Mouse (Mus musculus) 3T3-L1 (cell line): ENCODE data around the gene Fggy.

ENCODE experiments used
- DNase-seq: peaks from one replicate; pipeline ENCODE4 v3.0.0-alpha.2; 2015; ENCODE audit warnings: low read depth, low spot score

Fggy gene

DNA sequence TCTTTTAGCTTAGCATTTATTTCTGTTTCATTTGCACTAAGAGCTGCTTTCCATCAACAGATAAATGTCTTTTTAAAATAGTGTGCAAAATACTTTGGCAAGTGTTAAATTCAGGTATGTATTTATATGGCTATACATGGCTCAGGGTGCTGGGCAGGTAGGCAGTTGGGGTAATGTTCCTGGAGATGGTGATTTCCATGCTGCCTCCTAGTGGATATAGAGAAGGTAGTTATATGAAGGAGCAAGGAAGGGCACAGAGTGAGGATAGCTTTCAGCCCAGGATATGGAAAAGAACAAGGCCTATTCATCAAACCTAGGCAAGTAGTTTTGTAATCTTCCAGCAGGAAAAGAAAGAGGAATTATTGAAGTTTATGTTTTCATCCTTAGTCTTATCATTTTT lies 166.3 kb downstream of the Fggy start:
- DNase-seq = peak; percentile 17

DNA sequence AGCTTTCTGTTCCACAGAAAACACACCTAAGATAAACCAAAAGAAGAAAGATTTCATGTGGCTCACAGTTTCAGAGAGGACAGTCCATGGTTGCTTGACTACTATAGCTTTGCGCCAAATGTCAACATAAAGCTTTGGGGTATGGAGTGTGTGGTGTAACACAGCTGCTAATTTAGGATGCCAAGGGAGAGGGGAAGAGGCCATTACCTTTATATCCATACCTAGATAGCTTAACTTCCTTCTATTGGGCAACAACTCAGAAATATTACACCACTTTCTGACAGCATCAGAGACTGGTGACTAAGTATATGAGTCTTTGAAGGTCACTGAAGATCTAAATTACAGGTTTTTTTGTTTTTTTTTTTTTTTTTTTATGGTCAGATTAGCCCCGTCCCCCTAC lies 169.1 kb downstream of the Fggy start:
- DNase-seq = no peak

DNA sequence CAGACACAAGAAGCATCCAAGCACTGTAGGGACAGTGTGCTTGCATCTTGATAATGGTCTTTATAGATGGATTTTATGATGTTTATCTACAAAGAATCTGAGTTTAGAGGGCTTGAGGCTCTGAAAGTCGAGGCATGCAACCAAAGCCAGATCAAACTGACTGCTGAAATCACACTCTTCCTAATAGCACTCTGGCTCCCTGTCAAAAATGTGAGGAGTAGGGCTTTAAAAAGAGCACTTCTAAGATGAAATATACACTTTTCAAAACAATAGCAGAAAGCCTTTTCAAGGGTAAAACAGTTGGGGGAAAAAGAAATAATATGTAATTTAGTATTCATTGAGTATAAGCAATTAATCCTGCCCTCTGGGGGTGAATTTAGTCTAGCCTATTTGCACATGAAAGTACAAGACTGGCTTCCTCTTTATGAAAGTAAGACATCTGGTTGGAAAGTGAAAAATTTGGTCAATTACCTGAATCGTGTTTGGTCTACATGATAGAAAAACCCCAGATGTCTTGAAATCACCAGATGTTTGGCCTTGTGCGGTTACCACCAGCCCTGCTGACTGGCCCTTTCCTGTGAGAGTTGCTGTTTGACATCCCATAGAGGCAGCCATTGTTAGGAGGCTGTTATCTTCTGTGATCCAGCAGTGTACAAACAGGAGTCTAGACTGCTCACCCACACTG lies 172.0 kb downstream of the Fggy start:
- DNase-seq = no peak

DNA sequence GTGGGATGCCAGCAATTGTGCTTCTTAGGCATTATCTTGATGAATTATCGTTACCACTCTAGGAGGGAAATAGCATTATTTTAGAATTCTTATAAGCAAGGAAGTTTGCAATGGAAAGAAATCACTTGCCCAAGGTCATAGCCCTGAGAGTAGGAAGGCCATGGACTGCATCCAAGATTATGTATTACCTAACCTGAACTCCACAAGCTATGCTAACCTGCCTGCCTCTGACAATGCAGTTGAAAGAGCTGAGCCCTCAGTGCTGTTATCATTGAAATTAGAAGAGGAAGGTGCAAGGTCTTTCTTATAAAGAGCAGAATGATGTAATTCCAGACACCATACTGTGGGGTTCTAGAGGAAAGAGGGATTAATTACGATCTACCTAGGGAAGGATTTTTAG lies 173.8 kb downstream of the Fggy start:
- no peak for DNase-seq

DNA sequence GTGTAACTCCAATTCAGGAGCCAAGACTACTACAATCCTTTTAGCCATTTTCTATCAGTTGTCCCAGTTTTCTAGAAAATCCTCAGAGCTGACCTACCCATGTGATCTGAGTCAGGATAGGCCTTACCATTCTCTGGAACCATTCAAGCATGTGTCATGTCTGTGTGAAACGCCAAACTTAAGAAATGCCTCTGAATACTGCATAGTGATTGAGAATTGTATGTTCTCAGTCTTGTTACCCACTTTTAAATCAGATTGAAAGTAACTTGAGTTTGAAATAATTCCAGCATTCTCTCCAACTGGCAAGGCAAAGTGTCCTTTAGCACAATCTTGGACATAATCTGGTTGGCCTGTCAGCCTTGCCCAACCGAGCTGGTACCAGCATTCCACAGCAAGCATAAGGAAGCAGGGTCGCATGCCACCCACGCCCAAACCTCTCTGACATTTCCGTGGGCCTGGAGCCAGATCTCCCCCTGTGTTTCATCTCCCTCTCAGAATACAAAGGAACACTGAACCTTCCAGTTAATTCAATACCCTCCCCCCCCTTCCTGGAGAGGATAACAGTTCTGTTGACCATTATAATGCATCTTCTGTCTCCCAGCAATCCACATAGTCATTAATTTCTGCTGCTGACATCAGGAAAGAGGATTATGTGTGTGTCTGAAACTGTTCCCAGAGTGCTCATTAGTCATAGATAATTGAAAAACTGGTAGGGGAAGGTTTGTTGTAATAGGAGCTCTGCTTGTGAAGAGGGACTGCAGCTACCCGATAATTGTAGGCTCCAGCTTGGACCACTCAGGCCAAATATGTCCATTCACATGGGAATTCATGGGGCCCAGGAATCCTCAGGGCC lies 176.3 kb downstream of the Fggy start:
- DNase-seq = peak; percentile 71

DNA sequence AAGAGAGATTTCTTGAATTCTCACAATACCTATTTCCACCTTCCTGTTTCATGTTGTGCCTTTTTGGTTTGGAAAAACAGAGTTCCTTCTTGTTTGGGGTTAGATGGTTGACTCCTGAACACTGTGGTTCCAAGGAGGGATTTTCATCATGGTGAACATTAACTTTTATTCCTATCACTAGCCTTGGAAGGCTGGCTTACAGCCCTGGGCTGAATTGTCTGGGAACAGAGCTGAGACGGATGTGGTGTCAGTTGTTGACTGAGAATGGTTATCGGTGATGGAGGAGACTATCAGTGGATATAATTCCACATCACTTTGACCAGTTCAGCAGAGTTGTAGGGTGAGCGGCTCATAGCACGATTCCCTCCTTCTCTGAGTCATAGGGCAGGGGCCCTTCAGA lies 178.7 kb downstream of the Fggy start:
- peak; percentile 30 for DNase-seq

DNA sequence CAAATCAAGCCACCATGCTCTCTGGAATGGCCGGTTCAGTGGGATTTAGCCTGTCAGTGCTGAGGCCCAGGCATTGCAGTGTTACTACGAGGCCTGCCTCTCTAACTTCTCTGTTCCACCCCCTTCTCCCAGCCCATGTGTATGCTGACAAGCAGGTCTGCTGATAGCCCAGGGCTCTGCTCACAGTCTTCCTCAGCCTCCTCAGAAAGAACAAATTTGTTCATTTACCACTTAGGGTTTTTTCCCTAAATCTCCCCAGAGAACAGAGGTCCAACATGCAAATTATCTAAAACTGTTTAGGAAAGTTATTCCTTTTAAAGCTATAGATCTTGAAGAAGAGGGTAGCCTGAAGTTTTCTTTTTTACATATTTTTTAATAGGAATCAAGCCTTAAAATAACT lies 179.4 kb downstream of the Fggy start:
- DNase-seq = no peak

DNA sequence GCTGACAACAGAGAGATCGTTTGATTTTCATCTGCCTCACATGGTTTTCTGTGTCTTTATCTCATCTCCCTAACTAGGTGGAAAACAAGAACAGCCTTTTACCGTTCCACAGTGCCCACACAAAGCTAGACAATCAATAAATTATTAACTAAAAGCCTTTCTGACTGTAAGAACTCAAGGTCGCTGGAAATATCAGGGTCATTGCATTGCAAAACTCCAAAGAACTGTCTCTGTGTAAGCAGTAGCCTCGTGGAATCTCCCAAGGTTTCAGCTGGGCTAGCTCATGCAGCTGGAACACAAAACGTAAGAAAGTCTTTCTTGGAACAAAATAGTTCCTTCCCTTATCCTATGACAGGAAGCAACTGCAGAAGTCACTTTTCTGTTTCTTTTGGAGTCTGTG lies 180.9 kb downstream of the Fggy start:
- DNase-seq = no peak

DNA sequence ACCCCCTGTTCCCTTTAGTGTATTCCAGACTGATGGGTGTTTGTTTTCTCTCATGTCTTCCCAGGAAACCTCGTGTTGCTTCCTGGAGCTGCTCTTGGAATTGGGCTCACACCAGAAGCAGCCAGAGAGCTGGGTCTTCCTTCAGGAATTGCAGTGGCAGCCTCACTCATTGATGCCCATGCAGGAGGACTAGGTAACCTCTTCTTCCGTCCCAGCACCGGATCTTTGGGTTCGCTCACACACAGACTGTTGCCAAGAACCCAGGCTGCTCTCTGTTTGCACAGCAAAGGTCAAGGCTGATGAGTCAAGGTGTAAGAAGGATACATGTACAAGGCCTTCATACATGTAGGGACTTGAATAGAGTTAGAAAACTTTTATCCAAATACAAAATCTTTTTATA lies 181.4 kb downstream of the Fggy start:
- no peak for DNase-seq

DNA sequence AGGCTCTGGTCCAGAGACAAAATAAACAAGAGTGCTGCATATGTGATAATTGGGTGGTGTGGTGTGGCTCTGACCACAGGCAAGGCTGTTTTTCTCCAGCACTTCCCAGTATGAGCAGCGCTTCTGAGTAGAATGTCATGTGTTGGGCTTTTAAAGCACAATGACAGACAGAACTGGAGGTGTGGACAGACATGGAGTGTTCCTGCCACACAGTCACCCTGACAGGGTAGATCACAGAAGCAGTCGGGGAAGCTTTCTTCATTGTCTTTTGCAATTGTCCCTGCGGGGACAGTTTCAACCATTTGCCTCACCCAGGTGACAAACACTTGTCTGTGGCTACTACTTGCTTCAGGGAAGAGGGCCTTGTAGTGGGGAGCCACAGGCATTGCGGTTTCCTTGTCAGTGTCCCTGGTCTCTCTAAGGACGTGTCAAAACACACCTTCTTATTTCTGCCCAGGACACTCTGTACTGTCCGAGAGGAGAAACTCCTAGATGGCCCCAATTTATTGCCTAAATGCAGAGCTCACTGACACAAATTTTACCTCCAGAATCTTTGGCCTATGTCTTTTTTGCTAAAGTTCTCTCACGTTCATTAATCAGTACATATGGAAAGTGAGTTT lies 183.9 kb downstream of the Fggy start:
- DNase-seq = no peak

DNA sequence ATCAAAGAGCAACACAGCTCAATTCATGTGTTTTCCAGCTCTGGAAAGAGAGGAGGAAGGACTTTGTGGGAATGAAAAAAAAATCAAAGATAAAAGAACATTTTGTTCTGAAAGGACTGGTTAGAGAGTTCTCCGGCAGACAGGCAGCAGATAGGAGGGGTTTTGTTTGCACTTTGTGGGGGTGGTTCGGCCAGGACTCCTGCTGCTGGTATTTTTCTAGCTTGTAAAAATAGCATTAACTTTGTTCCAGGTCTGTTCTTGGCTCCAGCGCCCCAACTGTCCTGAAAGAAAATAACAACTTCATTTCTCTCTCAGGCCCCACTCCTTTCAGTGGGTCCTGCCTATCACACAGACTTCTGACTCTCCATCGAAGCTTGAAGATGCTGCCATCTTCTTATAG lies 185.7 kb downstream of the Fggy start:
- DNase-seq = no peak

DNA sequence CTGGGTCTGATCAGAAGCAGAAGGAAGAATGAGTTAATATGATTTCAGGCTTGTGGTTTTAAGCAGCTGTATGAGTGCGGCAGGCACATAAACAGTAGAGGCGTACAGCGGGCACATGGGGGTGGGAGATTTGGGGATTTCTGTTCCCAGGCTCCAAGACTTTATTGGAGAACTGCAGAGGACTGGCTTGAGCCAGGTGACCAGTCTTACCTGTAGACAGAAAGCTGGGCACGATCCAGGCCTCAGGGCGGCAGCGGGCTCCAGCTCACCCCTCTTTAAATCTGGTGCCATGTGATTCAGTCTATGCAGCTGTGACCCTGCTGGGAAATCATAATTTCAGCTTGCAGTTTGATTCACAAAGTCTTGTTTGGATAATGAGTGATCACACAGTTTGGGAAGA lies 189.6 kb downstream of the Fggy start:
- DNase-seq = no peak

DNA sequence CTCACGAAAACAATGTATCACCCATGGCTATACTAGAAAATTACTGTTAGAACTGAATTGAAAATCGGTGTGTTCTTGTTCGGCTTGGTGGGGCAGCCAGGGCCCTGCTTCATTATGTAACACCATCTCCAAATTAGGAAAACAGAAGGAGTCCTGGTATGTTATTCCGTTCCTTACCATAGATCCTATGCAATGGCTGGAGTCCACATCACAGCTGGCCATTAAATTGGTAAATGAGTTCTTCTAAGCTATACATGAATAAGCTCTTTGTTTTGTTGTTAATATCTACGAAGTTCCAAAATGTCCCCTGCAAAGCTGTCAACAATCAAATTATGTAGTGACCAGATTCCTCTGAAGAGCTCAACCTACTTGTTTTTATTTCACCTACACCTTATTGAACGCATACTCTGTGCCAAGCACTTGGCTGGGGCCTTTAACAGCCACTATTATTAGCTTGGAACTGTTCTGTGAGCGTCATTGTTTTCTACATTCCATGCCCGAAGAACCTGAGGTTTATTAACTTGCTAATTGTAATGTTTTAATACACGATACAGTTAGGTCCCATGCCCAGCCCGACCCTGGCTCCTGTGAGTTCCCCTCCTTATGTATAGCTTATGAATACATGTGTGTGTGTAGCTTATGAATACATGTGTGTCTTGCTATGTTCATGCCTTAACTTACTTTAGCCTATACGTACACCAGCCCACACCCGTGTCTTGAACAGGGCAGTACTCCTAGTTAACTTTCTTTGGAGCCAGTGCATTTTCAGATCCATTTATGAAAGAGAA lies 190.3 kb downstream of the Fggy start:
- no peak for DNase-seq

DNA sequence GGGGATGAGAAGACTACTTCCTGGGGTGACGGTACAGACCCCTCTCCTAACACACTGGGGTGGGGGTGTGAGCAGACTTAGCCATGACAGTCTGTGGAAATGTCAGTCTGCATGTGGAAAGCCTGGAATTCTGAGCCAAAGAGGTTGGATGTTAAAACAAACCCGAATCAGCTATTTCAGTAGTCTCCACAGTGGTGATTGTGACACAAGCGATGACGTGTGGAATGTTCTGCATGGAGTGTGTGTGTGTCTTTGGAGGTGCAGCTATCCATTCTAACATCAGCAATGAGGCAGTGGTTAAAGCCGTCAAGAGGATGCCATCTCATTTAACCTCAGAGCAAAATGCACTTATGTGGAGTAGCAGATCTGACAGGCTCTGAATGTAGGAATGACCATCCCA lies 192.9 kb downstream of the Fggy start:
- peak; percentile 58 for DNase-seq

DNA sequence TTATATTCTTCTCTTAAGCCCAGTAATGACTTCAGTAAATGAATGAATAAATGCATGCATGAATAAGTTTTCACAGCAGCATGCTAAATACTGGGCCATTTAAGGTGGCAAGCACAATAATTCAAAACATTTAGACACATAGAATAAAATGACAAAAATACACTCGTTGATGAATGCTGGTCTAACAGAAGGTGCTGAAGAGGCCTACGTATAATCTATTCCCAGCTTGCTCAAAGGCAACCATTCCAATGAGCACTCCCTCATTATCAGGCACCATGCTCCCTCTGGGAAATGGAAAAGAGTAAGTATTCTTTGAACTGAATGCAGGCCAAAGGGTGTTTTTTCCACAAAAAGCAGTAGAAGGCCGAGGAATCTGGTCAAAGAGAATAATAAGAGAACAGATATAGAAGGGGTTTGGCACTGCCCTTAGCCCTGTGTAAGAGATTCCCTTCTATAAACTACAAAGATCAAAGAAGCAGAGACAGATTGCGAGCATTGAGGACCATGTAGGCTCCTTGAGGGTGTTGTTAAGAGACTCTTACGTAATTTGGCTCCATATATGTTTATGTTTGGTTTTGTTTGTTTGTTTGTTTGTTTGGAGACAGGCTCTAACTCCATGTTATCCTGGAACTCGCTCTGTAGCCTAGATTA lies 195.4 kb downstream of the Fggy start:
- DNase-seq = no peak

DNA sequence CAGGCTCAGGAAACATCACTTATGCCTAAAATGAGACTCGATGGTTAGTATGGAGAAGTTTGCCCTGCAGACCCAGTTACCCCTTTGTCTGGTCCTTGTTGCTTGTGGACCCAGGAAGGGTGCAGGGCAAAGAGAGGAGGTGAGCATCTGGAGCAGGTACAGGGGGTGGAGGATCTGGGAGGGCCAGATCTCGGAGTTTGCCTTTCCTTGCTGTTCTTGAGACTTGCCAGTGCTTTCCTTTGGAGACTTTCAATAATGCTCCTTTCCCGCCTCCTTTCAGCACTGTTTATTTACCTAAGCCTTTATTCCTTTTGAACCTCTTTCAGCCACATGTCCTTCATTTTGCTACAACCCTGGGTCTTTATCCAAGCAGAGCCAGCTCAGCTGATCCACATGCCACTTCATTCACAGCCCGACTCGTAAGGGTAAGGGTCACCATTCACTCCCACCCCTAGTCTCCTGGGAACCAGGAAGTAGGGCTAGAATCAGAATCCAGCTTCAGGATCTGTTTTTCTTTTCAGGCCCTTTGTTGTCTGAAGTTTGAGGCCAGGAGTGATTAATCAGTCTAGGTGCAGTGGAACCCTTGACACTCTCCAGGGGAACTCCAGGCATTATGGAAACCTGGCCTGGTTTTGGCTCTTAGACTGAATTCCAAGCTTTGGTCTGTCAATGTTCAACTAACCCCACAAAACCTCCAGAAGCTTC lies 201.9 kb downstream of the Fggy start:
- peak; percentile 11 for DNase-seq

DNA sequence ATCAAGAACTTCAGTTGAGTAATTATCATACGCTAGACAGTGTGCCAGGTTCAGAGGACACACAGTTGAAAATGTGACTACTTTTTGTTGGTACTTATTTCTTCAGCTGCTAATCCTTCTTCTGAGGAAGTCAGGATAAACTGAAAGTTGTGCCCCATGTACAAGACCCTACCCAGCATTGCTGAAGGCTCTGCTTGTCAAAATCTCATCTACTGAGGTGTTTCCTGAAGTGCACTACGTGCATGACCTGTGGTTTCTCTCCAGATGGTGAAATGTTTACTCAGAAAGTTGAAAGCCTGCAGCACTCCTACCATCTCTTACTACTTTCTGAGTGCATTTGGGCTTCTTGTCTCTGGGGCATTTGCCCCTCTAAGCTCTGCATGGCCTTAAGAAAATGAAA lies 208.1 kb downstream of the Fggy start:
- no peak for DNase-seq

DNA sequence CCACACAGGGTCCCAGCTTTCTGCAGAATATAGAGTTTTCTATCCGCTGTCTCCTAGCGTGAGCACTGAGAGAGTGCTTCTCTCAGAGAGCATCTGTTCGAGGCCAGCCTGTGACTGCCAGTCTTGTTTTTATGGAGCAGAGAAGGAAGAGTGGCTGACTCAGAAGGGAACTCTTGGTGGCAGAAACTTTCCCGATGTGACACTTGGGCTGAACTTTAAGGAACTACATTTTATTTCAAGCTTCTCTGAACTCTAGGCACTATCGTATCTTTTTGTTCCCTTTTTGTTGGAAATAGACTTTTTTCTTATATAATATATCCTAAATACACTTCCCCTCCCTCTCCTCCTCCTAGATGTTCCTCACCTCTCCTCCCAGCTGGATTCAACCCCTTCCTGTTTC lies 213.2 kb downstream of the Fggy start:
- DNase-seq = no peak

DNA sequence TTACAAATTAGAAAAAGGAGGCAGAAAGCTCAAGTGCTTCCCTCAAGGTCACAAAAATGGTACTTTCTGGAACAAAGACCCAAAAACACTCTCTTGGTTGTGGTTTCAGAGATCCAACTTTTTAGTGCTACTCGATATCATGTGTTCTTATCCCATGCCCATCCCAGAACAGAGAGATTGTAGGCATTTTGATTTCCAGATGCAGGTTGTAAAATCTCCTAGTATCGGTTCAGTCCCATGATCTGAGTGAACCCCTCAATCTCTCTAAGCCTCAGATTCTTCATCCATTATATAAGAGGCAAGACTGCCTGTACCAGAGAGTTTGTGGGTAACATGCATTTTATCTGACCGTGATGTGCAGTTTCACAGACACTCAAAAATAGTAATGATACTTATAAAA lies 214.2 kb downstream of the Fggy start:
- no peak for DNase-seq

DNA sequence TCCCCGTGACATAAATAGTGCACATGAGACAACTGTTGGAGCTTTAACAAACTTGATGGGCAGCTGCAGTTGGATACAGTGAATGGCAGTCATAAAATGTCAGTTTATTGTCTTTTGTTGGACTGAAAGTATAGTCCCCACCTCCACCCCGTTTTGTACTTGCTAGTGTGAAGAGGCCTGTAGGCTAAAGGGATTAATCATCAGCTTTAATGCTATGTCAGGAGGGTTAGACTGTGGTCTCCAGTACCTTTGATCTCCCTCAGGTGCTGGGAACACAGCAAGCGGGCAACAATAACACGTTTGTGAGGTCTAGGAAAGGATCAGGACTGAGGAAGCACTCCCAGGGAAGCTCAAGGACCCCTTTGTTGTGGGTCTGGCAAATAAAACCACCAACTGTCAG lies 214.6 kb downstream of the Fggy start:
- no peak for DNase-seq

DNA sequence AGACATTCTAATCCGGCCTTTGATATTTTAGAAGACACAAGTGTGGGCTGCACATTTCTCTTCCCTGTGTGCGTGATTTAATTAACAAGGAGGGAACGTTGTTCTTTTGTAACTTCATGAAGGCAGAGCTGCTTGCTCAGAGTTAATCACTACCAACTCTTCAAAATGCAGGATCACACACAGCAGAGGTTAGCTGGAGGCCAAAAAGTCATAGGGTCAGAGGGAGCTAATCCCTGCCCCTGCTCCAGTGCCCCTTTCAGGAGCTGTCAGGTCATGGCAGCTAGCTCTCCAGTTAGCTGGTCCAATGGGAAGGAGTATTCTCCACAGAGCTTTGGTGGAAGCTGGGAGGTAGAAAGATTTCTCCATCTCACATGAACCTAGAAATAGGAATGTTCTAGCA lies 215.4 kb downstream of the Fggy start:
- DNase-seq = no peak
